Mouse (Mus musculus) ovary, adult 18-20 months (tissue): ENCODE measurements at regions not wholly inside any gene's neighbourhood (a gene's known extent, or its start where the extent isn't known, plus 50 kb on each side); places are given as distances from the start of the nearest gene placed in this dataset.
A peak's percentile ranks its signal among the peaks of the same experiment; 100 is the strongest.

Experiments used
- DNase-seq: peaks from one replicate; pipeline ENCODE4 v3.0.0; 2022; ENCODE audit warnings: low spot score, mixed read lengths

DNA sequence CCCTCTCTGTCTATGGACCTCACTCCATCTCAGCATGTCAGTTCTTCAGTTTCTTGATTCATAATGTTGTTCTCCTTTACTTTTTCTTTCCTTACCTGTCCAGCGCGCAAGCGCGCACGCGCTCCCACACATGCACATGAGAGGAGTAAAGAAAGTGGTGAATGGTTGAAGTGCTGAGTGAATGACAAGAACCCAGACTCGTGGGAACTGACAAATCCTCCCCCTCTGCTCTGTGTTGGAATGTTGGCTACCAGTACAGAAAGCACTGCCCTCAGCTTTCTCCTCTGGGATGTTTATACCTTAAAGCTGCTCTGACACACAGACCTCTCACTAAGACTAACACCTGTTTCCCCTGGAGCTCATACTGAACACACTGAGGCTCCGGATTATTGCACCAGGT lies 302.2 kb upstream of the Nrp1 start:
- no peak for DNase-seq

GRCm38 (mm10) chr8:128057845-128058244 lies 300.6 kb upstream of the Nrp1 start:
- DNase-seq = no peak

- no peak for DNase-seq
These were observed 298.6 kb upstream of the Nrp1 start for GRCm38 (mm10) chr8:128059817-128060216.

DNA sequence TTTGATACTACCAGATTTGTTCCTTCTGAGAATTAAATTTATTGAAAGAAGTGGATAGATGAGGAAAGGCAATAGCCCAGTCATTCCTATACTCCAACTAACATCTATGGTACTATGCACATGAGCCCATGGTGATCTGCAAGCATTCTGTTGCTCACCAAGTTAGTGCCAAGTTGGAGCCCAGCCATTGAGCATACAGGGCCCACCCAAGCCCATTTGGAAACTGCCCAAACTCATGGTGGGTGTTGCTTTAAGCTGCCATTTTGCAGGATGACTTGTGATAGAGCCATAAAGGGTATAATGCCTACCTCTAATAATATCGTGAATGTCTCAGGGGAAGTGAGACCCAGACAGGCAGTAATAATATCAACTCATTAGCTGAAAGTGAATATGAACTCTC lies 294.2 kb upstream of the Nrp1 start:
- DNase-seq = no peak

DNA sequence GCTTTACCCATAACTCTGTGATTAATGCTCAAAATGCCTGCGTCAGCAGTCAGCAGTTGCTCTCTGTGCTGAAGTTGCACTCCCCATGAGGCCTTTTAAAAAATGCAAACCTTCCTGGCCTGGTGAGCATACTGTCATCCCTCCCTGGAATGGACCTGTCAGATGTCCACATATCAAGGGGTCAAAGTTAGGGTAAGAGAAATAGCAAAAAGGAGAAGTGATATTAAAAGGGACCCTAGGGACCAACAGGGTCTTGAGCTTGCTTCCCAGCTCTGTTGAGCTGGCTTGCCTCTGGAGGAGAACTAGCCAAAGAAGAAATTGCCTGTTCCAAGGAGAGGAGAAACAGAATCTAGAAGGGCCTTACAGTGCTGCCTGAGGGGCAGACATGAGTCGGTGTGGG lies 293.3 kb upstream of the Nrp1 start:
- no peak for DNase-seq

GRCm38 (mm10) chr8:128065964-128066680 lies 292.3 kb upstream of the Nrp1 start:
- DNase-seq = no peak

DNA sequence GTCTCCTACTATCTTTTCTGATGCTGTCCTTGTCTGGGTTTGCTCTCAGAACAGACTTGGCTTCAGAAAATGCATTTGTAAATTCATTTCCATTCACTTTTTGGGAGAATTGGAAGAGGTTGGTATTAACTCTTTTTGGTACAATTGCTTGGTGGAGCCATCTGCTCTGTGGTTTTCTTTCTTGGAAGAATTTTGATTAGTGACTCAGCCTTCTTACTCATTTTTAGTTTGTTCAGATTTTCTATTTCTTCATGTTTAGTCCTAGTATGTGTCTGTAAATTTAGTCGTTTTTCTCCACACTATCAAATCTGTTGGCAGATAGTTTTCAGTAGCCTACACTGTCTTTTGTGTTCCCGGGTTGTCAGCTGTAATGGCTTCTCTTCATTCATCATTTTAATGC lies 288.7 kb upstream of the Nrp1 start:
- DNase-seq = no peak

DNA sequence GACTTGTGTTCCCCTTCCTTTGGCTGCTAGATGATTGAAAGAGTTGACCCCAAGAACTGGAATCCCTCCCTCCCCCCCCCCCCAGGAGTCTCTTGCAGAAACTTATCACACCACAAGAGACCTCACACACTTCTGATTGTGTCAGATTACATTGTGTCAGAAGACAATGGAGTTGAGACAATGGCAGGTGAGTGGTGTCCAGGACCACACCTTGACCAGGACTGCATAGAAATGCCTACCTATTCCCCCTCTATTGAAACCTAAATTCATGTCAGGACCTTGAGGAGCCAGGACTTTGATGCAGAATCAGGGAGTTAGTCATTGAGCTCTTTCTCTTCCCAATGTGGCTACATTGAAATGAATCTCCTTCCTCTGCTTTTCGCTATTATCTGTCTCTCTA lies 282.8 kb upstream of the Nrp1 start:
- DNase-seq = no peak

DNA sequence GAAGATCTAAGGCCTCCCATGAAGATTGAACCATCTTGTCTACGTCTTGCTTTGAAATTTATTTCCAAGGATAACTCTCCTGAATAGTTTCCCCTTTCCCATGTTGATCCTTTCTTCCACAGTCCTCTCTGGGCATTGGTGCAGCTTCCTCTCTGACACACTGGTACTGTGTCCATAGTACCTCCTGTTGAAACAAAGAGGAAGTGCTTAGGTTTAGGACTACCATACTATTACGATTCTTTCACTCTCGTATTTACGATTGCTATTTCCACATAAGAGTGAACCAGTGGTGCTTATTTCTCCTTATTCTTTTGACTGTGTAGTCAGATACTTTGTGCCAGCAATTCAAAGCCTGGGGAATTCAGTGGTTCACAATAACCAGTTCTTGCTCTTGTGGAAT lies 282.2 kb upstream of the Nrp1 start:
- DNase-seq = no peak

GRCm38 (mm10) chr8:128078740-128079139 lies 279.7 kb upstream of the Nrp1 start:
- no peak for DNase-seq

DNA sequence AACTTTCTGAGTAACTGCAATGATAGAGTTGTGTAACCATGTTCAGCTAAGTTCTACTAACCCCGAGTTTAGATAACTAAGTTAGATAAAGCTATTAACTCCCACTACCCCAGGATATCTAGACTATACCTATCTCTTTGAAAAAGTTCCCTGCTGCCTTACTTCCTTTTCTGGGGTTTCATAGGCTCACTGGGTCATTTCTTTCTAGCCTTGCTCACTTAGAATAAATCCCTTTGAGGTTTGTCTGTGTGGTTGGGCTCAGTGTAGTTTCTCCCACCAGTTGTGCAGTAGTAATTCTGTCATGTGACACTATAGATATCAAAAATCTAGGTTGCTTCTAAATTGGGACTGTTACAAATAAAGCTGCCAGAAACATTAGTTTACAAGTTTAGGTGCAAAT lies 272.6 kb upstream of the Nrp1 start:
- no peak for DNase-seq

GRCm38 (mm10) chr8:128087500-128087899 lies 270.9 kb upstream of the Nrp1 start:
- no peak for DNase-seq

GRCm38 (mm10) chr8:128092826-128093225 lies 265.6 kb upstream of the Nrp1 start:
- DNase-seq = no peak

DNA sequence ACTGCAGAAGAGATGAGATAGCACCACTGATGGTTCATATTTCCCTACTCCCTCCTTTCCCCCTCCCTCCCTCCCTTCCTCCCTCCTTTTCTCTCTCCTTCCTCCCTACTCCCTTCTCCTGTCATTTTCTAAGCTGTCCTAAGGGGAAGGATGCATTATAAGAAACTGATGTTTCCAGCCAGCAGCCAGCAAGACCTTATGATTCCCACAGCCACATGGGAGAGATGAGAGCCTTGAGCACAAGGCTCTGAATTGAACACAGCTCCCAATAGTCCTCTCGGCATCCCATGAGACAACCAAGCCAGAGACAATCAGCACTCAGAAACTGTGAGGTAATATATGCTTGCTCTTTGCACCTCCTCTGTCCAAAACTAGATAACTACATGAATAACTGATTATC lies 263.0 kb upstream of the Nrp1 start:
- DNase-seq = no peak

DNA sequence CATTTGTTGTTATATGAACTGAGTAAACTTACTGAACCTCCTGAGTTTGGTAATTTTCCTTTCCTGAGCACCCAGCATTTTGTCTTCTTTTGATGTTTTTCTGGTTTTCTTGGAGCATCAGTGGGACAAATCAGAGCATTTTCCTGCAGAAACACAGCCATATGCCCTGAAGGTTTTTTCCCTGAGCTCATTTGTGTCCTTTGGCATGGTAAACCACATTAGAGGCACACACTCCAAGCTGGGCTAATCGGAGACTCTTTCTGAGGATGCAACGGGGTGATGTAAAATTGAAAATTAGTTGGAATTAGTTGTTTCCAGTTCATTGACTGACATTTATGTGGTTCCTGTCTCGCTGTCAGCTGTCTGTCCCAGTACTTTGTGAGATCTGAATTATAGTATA lies 260.8 kb upstream of the Nrp1 start:
- no peak for DNase-seq

DNA sequence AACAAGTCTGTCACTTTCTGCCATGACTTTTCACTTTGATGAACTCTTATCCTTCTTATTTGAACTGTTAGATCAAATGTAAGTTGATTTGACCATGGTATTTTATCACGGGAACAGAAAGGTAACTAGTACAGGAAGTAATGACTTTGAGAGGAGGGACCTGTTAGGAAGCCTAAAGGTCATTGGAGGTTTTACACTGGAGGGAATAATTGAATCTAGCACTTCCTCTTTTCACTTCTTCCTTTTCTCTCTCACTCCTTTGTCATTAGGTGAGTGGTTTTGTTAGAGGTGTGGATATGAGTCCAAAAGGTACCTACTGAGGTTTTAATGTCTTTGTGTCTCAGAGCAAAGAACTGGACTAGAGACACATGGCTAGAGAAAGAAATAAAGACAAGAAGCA lies 255.0 kb upstream of the Nrp1 start:
- no peak for DNase-seq

DNA sequence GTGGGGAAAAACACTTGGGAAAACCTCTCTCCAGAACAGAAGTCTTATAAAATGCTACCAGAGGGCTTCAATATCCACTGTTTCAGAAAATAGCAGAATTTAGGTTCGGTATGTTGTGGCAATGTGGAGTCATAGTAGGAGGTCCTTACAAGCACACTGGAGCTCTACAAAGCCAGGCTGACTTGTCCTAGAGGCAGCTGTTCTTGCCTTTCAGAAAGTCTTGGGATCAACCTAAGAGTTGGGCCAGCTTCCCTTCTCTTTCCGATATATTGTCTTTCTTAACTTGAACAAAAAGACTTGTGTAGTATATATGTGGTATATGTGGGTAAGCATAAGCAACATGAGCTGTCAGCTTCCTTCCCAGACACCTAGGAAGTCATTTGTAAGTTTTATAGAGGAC lies 251.8 kb upstream of the Nrp1 start:
- no peak for DNase-seq

GRCm38 (mm10) chr8:128107041-128107440 lies 251.4 kb upstream of the Nrp1 start:
- DNase-seq = no peak

DNA sequence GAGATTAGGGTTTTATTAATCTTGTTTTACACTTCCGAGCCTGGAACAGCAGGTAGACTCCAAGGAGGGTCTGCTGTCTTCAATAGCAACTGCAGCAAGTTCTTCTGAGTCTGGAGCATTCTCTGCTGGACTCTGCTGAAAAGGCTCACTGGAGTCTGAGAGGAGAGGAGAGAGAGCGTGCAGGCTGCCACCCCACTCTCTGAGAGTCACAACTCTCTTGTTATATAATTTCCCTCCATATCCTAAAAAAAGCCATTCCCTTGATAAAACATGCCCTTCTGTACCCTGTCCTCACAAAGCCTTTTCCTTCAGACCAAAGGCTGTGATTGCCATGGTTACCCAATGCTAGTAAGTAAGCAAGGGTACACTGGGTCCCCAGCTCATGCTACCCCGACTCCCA lies 249.4 kb upstream of the Nrp1 start:
- no peak for DNase-seq

GRCm38 (mm10) chr8:128111132-128111531 lies 247.3 kb upstream of the Nrp1 start:
- DNase-seq = no peak

DNA sequence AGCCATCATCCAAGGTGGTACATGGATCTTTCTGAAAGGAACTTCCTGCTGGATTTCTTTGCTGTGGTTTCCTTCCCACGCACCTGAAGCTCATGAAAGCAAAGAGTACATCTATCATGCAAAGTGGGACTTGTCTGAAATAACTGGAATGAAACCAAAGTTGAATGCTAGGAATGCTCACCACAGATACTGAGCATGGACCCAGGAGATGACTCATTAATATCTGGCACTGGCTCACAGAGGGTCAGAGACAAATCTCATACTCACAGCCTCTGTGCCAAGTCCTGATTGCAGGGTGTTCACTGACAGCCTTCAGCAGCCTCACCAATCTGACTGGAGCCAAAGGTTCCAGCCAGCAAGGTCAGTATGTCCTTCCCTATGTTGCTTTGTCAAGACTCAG lies 245.3 kb upstream of the Nrp1 start:
- DNase-seq = peak; percentile 63

GRCm38 (mm10) chr8:128141290-128141966 lies 217.0 kb upstream of the Nrp1 start:
- no peak for DNase-seq

DNA sequence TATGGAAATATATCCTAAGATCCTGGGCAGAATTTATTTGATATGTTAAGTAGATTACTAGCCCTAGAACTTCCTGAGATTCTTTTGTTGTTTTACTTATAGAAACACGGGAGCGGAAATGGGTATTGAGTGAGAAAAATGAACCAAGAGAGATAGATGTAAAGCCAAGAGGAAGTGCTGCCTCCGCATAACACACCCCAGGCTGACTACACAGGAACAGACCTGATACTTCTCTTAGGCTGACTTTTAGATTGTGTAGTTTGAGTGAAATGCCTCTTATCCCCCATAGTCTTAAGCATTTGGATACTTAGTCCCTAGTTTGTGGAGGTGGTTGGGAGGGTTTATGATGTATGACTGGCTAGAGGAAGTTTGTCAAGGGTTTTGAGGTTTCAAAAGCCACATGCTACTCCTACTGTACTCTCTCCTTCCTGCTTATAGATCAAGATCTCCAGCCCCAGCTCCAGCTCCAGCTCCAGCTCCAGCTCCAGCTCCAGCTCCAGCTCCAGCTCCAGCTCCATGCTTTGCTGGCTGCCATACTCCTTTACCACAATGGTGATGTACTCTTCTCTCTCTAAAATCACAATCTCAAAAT lies 210.0 kb upstream of the Nrp1 start:
- no peak for DNase-seq

DNA sequence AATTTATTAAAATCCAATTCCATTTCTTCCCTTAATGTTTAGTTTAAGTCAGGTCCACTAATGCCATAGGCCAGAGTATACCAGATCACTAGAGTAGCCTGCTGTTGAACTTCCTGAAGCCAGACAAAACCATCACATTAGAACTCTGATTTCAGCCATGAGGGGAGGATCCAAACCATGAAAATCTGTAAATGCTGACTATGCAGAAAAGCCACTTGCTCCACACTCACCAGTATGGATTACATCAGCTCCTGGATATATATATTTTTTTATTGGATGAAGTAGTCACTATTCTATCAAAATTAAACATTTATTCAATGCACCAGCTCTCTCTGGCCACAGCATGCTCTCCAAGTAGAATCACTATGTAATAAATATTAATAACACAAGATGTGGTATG lies 202.8 kb upstream of the Nrp1 start:
- DNase-seq = no peak
